Mouse (Mus musculus): Measurements from ENCODE around the gene Mical3. TPM values are rescaled to one million over a fixed set of nuclear protein-coding genes. Genes with fewer than 3 reads are reported as not detected.

Gene Mical3
- polyA plus RNA-seq, 1 experiment from 2014 or later, result 12.9 TPM

GRCm38 (mm10) chr6:121066761-121067160 is 64.0 kb downstream of the Mical3 start:
- no peak overlapping the region for H3K27ac ChIP-seq (ENCODE audit: low read depth)
- H3K9ac ChIP-seq (ENCODE audit: low read length), result no peak overlapping the region
- ATAC-seq (replicated peaks; ENCODE audit: low FRiP score, low TSS enrichment, low read depth), result no peak
- no peaks in the 10 kb centered on the region for H3K27me3 ChIP-seq (replicated peaks; ENCODE audit: control insufficient read depth, insufficient read depth, low read length)
- H3K4me1 ChIP-seq (replicated peaks; ENCODE audit: control insufficient read depth, insufficient read depth, low read length), result peaks cover 21% of the 10 kb centered on the region
- H3K9me3 ChIP-seq (ENCODE audit: control insufficient read depth, low read length), result no peaks in the 10 kb centered on the region
- no peaks in the 10 kb centered on the region for H3K36me3 ChIP-seq (ENCODE audit: control insufficient read depth, insufficient read depth, low read length)
- DNase-seq (ENCODE audit: low spot score), result no peak
- H3K4me2 ChIP-seq (ENCODE audit: low read length), result no peak overlapping the region
- H3K4me3 ChIP-seq (ENCODE audit: low read depth, low read length), result no peak overlapping the region
- 56% methylated on average over 6 of the region's 6 CpGs for WGBS

DNA sequence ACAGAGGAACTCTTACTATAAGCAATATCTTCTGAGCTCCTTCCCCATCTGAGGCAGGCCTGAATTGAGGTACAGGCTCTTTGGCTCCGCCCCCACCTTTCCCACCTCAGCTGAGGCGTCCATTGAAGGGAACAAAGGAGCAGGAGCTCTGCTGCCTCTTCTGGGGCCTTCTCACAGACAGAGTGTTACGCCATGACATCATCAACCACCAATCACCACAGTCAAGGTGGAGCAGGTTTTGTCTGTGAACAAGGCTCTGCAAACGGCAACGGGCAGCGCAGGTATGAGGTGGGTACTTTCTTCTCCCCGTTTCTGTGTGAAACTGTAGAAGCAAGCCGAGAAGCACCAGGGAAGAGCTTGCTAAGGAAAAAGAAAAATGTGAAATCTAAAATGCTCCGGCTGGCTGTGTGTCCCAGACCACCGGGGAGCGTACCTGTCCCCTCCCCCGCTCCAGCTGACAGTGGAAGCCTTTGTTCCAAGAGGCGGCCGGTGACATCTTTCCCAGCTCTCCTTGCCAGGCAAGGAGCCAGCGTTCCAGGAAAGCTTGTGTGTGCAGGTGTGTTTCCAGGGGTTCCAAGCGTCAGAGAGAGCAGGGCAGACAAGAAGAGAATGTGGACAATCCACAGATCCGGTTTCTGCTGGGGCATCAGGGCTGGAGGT is 66.3 kb downstream of the Mical3 start:
- no peaks in the 10 kb centered on the region for H3K36me3 ChIP-seq (ENCODE audit: control insufficient read depth, insufficient read depth, low read length)
- peak overlapping the region; percentile 84 for H3K27ac ChIP-seq (ENCODE audit: low read depth)
- ATAC-seq (replicated peaks; ENCODE audit: low FRiP score, low TSS enrichment, low read depth) (peak; percentile 89), DNase-seq (ENCODE audit: low spot score) (peak; percentile 83)
- peaks cover 13% of the 10 kb centered on the region for H3K4me1 ChIP-seq (replicated peaks; ENCODE audit: control insufficient read depth, insufficient read depth, low read length)
- H3K9ac ChIP-seq (ENCODE audit: low read length), result peak overlapping the region; percentile 49
- no peaks in the 10 kb centered on the region for H3K9me3 ChIP-seq (ENCODE audit: control insufficient read depth, low read length)
- 34% methylated on average over 17 of the region's 17 CpGs for WGBS
- H3K4me2 ChIP-seq (ENCODE audit: low read length), result peak overlapping the region; percentile 35
- peak overlapping the region; percentile 19 for H3K4me3 ChIP-seq (ENCODE audit: low read depth, low read length)
- no peaks in the 10 kb centered on the region for H3K27me3 ChIP-seq (replicated peaks; ENCODE audit: control insufficient read depth, insufficient read depth, low read length)

DNA sequence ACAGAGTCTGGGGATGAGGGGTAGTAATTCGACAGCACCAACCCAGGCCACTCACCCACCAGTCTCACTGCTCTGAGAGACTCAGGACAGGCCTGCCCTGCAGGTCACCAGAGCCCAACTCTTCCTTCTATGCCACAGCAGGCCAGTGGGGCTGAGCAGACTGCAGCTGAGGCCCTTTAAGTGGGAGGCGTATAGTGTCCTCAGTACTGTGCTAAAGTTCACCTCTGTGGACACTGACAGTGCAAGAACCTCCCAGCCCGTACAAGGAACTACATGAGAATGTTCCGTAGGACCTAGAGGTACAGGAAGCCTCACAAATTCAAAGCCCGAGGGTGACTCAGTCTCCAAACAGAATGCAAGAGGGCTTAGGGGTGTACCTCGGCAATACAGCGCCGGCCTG is 67.0 kb downstream of the Mical3 start:
- H3K4me2 ChIP-seq (ENCODE audit: low read length), result no peak overlapping the region
- ATAC-seq (replicated peaks; ENCODE audit: low FRiP score, low TSS enrichment, low read depth), result peak; percentile 48

DNA sequence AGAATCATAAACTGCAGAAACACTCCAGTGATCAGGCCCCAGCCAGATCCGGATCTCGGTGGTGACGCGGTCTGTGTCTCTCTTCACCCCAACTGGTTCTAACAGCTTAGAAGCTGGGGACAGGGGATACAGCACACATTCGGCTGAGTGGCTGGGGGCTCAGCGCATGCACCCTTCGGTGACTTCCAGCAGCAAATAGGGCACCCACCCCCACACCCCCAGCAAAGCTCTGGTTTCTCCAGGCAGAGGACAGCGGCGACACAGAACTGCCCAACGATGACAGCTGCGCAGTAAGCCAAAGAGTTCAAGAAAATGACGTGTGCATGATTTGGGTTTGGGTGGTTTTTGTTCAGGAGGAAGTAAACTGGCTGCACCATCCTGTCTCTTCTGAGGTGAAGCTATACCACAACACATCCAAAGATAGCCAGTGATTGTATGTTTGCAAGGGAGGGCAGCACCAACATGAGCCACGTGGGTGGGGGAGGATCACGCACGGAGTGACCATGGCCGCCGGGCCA is 67.8 kb downstream of the Mical3 start:
- Histone ChIP-seq H3K4me1 (replicated peaks; ENCODE audit: control insufficient read depth, insufficient read depth, low read length) (peaks cover 13% of the 10 kb centered on the region), H3K4me3 (ENCODE audit: low read depth, low read length) (no peak overlapping the region), H3K27ac (ENCODE audit: low read depth) (no peak overlapping the region)

More for the DNA sequence above, 67.0 kb downstream of the Mical3 start:
- no peaks in the 10 kb centered on the region for H3K27me3 ChIP-seq (replicated peaks; ENCODE audit: control insufficient read depth, insufficient read depth, low read length)
- H3K9ac ChIP-seq (ENCODE audit: low read length), result no peak overlapping the region
- peak overlapping the region; percentile 84; the same call in 1 of the 2 replicates for H3K27ac ChIP-seq (ENCODE audit: low read depth)
- WGBS, result 76% methylated on average over 8 of the region's 8 CpGs
- no peaks in the 10 kb centered on the region for H3K9me3 ChIP-seq (ENCODE audit: control insufficient read depth, low read length)
- no peak overlapping the region for H3K4me3 ChIP-seq (ENCODE audit: low read depth, low read length)
- H3K36me3 ChIP-seq (ENCODE audit: control insufficient read depth, insufficient read depth, low read length), result no peaks in the 10 kb centered on the region
- DNase-seq (ENCODE audit: low spot score), result no peak
- H3K4me1 ChIP-seq (replicated peaks; ENCODE audit: control insufficient read depth, insufficient read depth, low read length), result peaks cover 13% of the 10 kb centered on the region

GRCm38 (mm10) chr6:121058039-121058438 is 72.8 kb downstream of the Mical3 start:
- no peaks in the 10 kb centered on the region for H3K27me3 ChIP-seq (replicated peaks; ENCODE audit: control insufficient read depth, insufficient read depth, low read length)
- no peaks in the 10 kb centered on the region for H3K9me3 ChIP-seq (ENCODE audit: control insufficient read depth, low read length)
- no peaks in the 10 kb centered on the region for H3K36me3 ChIP-seq (ENCODE audit: control insufficient read depth, insufficient read depth, low read length)
- no peak for ATAC-seq (replicated peaks; ENCODE audit: low FRiP score, low TSS enrichment, low read depth)
- H3K4me2 ChIP-seq (ENCODE audit: low read length), result no peak overlapping the region
- no peak for DNase-seq (ENCODE audit: low spot score)
- 0 out of 2 replicates have a peak, but pooled peaks cover 2% of the 10 kb centered on the region for H3K4me1 ChIP-seq (replicated peaks; ENCODE audit: control insufficient read depth, insufficient read depth, low read length)
- no peak overlapping the region for H3K4me3 ChIP-seq (ENCODE audit: low read depth, low read length)
- no peak overlapping the region for H3K27ac ChIP-seq (ENCODE audit: low read depth)
- 86% methylated on average over 2 of the region's 2 CpGs for WGBS
- H3K9ac ChIP-seq (ENCODE audit: low read length), result no peak overlapping the region

More for the DNA sequence above, 67.8 kb downstream of the Mical3 start:
- DNase-seq (ENCODE audit: low spot score), result no peak
- Histone ChIP-seq H3K9ac (ENCODE audit: low read length) (no peak overlapping the region), H3K36me3 (ENCODE audit: control insufficient read depth, insufficient read depth, low read length) (no peaks in the 10 kb centered on the region), H3K9me3 (ENCODE audit: control insufficient read depth, low read length) (no peaks in the 10 kb centered on the region), H3K4me2 (ENCODE audit: low read length) (no peak overlapping the region), H3K27me3 (replicated peaks; ENCODE audit: control insufficient read depth, insufficient read depth, low read length) (no peaks in the 10 kb centered on the region)
- WGBS, result 95% methylated on average over 17 of the region's 17 CpGs
- no peak for ATAC-seq (replicated peaks; ENCODE audit: low FRiP score, low TSS enrichment, low read depth)

GRCm38 (mm10) chr6:121057181-121057956 is 73.4 kb downstream of the Mical3 start:
- H3K27ac ChIP-seq (ENCODE audit: low read depth), result no peak overlapping the region
- no peak overlapping the region for H3K9ac ChIP-seq (ENCODE audit: low read length)
- no peaks in the 10 kb centered on the region for H3K9me3 ChIP-seq (ENCODE audit: control insufficient read depth, low read length)
- no peaks in the 10 kb centered on the region for H3K36me3 ChIP-seq (ENCODE audit: control insufficient read depth, insufficient read depth, low read length)
- H3K4me1 ChIP-seq (replicated peaks; ENCODE audit: control insufficient read depth, insufficient read depth, low read length), result 0 out of 2 replicates have a peak, but pooled peaks cover 2% of the 10 kb centered on the region
- WGBS, result 69% methylated on average over 22 of the region's 22 CpGs
- DNase-seq (ENCODE audit: low spot score) (no peak), ATAC-seq (replicated peaks; ENCODE audit: low FRiP score, low TSS enrichment, low read depth) (no peak)
- no peak overlapping the region for H3K4me2 ChIP-seq (ENCODE audit: low read length)
- no peak overlapping the region for H3K4me3 ChIP-seq (ENCODE audit: low read depth, low read length)
- H3K27me3 ChIP-seq (replicated peaks; ENCODE audit: control insufficient read depth, insufficient read depth, low read length), result no peaks in the 10 kb centered on the region

DNA sequence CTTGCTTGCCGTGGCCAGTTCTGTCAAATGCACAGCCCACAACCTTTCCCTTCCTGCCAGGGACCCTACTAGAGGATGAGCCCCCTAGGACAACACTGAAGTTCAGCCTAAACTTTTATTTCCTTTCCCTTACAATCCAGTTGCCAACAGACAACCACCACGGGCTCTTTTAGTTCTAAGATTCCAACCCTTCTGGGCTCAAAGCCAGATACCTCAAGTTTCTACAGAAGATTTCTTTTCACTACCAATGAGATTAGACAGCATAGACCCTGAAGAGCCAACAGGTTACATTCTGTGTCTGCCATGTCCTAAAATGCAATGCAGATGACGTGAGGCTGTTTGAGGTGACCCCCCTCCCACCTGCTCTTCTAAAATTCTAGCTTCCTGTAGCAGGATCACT is 75.3 kb downstream of the Mical3 start:
- ATAC-seq (replicated peaks; ENCODE audit: low FRiP score, low TSS enrichment, low read depth) (no peak), DNase-seq (ENCODE audit: low spot score) (no peak)
- Histone ChIP-seq H3K27me3 (replicated peaks; ENCODE audit: control insufficient read depth, insufficient read depth, low read length) (no peaks in the 10 kb centered on the region), H3K4me3 (ENCODE audit: low read depth, low read length) (no peak overlapping the region), H3K4me1 (replicated peaks; ENCODE audit: control insufficient read depth, insufficient read depth, low read length) (0 out of 2 replicates have a peak, but pooled peaks cover 2% of the 10 kb centered on the region), H3K27ac (ENCODE audit: low read depth) (no peak overlapping the region), H3K4me2 (ENCODE audit: low read length) (no peak overlapping the region), H3K9me3 (ENCODE audit: control insufficient read depth, low read length) (no peaks in the 10 kb centered on the region), H3K9ac (ENCODE audit: low read length) (no peak overlapping the region), H3K36me3 (ENCODE audit: control insufficient read depth, insufficient read depth, low read length) (no peaks in the 10 kb centered on the region)
- 47% methylated on average over 3 of the region's 3 CpGs for WGBS

DNA sequence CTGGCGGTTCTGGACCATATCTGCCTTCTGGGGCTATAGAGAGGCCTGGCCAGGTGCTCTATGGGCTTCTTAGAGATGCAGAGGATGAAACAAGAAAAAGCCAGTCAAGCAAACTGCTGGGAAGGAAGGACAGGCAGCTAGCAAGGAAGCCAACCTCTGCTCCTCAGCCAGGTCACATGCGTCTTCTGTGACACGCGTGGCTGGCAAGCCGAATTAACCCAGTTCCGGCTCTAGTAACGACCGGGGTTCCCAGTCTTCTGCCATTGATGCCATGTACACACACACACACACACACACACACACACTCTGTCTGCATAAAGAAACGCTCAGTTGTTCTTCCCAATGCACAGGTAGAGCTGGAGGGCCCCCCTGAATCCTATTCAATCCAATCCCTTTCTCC is 75.9 kb downstream of the Mical3 start:
- H3K27me3 ChIP-seq (replicated peaks; ENCODE audit: control insufficient read depth, insufficient read depth, low read length), result no peaks in the 10 kb centered on the region
- H3K9ac ChIP-seq (ENCODE audit: low read length), result no peak overlapping the region
- DNase-seq (ENCODE audit: low spot score) (no peak), ATAC-seq (replicated peaks; ENCODE audit: low FRiP score, low TSS enrichment, low read depth) (no peak)
- H3K4me3 ChIP-seq (ENCODE audit: low read depth, low read length), result no peak overlapping the region
- WGBS, result 92% methylated on average over 9 of the region's 9 CpGs
- no peak overlapping the region for H3K4me2 ChIP-seq (ENCODE audit: low read length)
- H3K9me3 ChIP-seq (ENCODE audit: control insufficient read depth, low read length), result no peaks in the 10 kb centered on the region
- H3K36me3 ChIP-seq (ENCODE audit: control insufficient read depth, insufficient read depth, low read length), result no peaks in the 10 kb centered on the region
- 0 out of 2 replicates have a peak, but pooled peaks cover 2% of the 10 kb centered on the region for H3K4me1 ChIP-seq (replicated peaks; ENCODE audit: control insufficient read depth, insufficient read depth, low read length)
- no peak overlapping the region for H3K27ac ChIP-seq (ENCODE audit: low read depth)
